Mouse (Mus musculus) heart, postnatal 0 days (tissue): ENCODE data around the gene Slc39a11. TPM values are rescaled to one million over a fixed set of nuclear protein-coding genes. Genes with fewer than 3 reads are reported as not detected.

Source experiments
- ATAC-seq: fragments of 200-750 bp; cut with Nextera tagmentation; 2 replicates; pipeline ENCODE4 v1.8.0; 2017; ENCODE audit warnings: low read depth, moderate number of reproducible peaks, moderate library complexity; ENCODE audit not compliant: insufficient read depth
- DNase-seq: peaks from one replicate; pipeline ENCODE4 v3.0.0-alpha.2; 2016; ENCODE audit warnings: low spot score
- H3K27ac ChIP-seq: fragments of 300-500 bp; sonication (generic); 2 replicates; pipeline ENCODE4 v1.5.1; 2014; ENCODE audit warnings: low read depth, mild to moderate bottlenecking
- H3K27me3 ChIP-seq: fragments of 300-500 bp; sonication (generic); 2 replicates; pipeline ENCODE4 v1.6.1; 2014; ENCODE audit warnings: low read length, mixed read lengths; ENCODE audit not compliant: control insufficient read depth, insufficient read depth
- H3K36me3 ChIP-seq: fragments of 300-500 bp; sonication (generic); replicated peaks from 2 replicates; pipeline ENCODE4 v1.6.1; 2014; ENCODE audit warnings: low read length, mixed read lengths; ENCODE audit not compliant: control insufficient read depth, insufficient read depth
- H3K4me1 ChIP-seq: fragments of 300-500 bp; sonication (generic); 2 replicates; pipeline ENCODE4 v1.6.1; 2014; ENCODE audit warnings: antibody characterized with exemption; ENCODE audit not compliant: control insufficient read depth, insufficient read depth
- H3K4me2 ChIP-seq: fragments of 300-500 bp; sonication (generic); 2 replicates; pipeline ENCODE4 v1.6.1; 2014; ENCODE audit warnings: low read depth, mild to moderate bottlenecking, low read length, moderate library complexity
- H3K4me3 ChIP-seq: fragments of 300-500 bp; sonication (generic); 2 replicates; pipeline ENCODE4 v1.5.1; 2014; ENCODE audit warnings: low read depth, low read length
- H3K9ac ChIP-seq: fragments of 300-500 bp; sonication (generic); replicated peaks from 2 replicates; pipeline ENCODE4 v1.6.1; 2014; ENCODE audit warnings: low read depth, low read length, mixed read lengths
- H3K9me3 ChIP-seq: fragments of 300-500 bp; sonication (generic); replicated peaks from 2 replicates; pipeline ENCODE4 v1.6.1; 2016; ENCODE audit warnings: low read length; ENCODE audit not compliant: control insufficient read depth
- CTCF ChIP-seq: IDR thresholded peaks from 2 replicates; pipeline ENCODE4 v1.5.1; 2016; ENCODE audit warnings: antibody characterized with exemption, control low read depth, low read depth
- EP300 ChIP-seq: IDR thresholded peaks from 2 replicates; pipeline ENCODE4 v1.6.1; 2016; ENCODE audit warnings: antibody characterized with exemption, low read depth
- WGBS: fragments of 180-500 bp; shearing (Covaris S2); extraction: QIAGEN DNeasy Blood & Tissue Kit; methylation state at CpG from one replicate; pipeline ENCODE4 v1.1.7; 2014; 5-methylcytosine and 5-hydroxymethylcytosine counted together
- polyA plus RNA-seq: library from polyadenylated mRNA; unstranded; fragments of >200 nt; fragmentation: Nextera tagmentation; extraction: Ambion mirVana; gene quantifications from 2 replicates; pipeline ENCODE4 v1.2.1, GENCODE M21; 2015
- total RNA-seq: library from RNA; depleted of rRNA; stranded (reverse); fragments of >200 nt; gene quantifications from 2 replicates; pipeline ENCODE4 v1.2.3, GENCODE M21; 2014; ENCODE audit warnings: low replicate concordance

Gene Slc39a11
- total and polyA plus RNA-seq, 2 experiments from 2014 or later, result 8.6 to 16.3 TPM

GRCm38 (mm10) chr11:113373926-113374325 lies 276.0 kb downstream of the Slc39a11 start:
- H3K9me3 ChIP-seq, result no peaks in the 10 kb centered on the region
- H3K4me3 ChIP-seq, result no peak overlapping the region
- TF ChIP-seq EP300, result no peak
- no peak for TF ChIP-seq CTCF
- ATAC-seq, result no peak
- WGBS, result 92% methylated on average over 10 of the region's 10 CpGs
- no peak overlapping the region for H3K4me2 ChIP-seq
- no peaks in the 10 kb centered on the region for H3K27me3 ChIP-seq
- DNase-seq, result no peak
- H3K27ac ChIP-seq, result no peak overlapping the region
- no peak overlapping the region for H3K9ac ChIP-seq
- no peaks in the 10 kb centered on the region for H3K4me1 ChIP-seq
- H3K36me3 ChIP-seq, result no peaks in the 10 kb centered on the region

GRCm38 (mm10) chr11:113373331-113373730 lies 276.5 kb downstream of the Slc39a11 start:
- ATAC-seq, result no peak
- Histone ChIP-seq H3K9me3 (no peaks in the 10 kb centered on the region), H3K4me1 (no peaks in the 10 kb centered on the region), H3K9ac (no peak overlapping the region), H3K36me3 (no peaks in the 10 kb centered on the region), H3K27me3 (no peaks in the 10 kb centered on the region), H3K4me2 (no peak overlapping the region), H3K27ac (no peak overlapping the region), H3K4me3 (no peak overlapping the region)
- TF ChIP-seq EP300, result no peak
- TF ChIP-seq CTCF, result no peak
- no peak for DNase-seq
- WGBS, result 93% methylated on average over 9 of the region's 9 CpGs

- ATAC-seq (no peak), DNase-seq (no peak)
- WGBS, result 70% methylated on average over 13 of the region's 13 CpGs
- Histone ChIP-seq H3K4me2 (no peak overlapping the region), H3K9ac (no peak overlapping the region), H3K27ac (no peak overlapping the region), H3K4me3 (no peak overlapping the region), H3K9me3 (no peaks in the 10 kb centered on the region), H3K36me3 (no peaks in the 10 kb centered on the region), H3K4me1 (no peaks in the 10 kb centered on the region), H3K27me3 (no peaks in the 10 kb centered on the region)
- TF ChIP-seq CTCF (no peak), EP300 (no peak)
Measured at GRCm38 (mm10) chr11:113368046-113368445, 281.8 kb downstream of the Slc39a11 start.

- H3K4me3 ChIP-seq, result no peak overlapping the region
- no peak overlapping the region for H3K9ac ChIP-seq
- H3K27ac ChIP-seq, result no peak overlapping the region
- ATAC-seq (no peak), DNase-seq (no peak)
- H3K4me2 ChIP-seq, result no peak overlapping the region
- H3K27me3 ChIP-seq, result no peaks in the 10 kb centered on the region
- H3K4me1 ChIP-seq, result no peaks in the 10 kb centered on the region
- no peak for TF ChIP-seq EP300
- TF ChIP-seq CTCF, result no peak
- no peaks in the 10 kb centered on the region for H3K9me3 ChIP-seq
- 39% methylated on average over 19 of the region's 19 CpGs for WGBS
- H3K36me3 ChIP-seq, result no peaks in the 10 kb centered on the region
Measured at GRCm38 (mm10) chr11:113366257-113367030, 283.4 kb downstream of the Slc39a11 start.

GRCm38 (mm10) chr11:113363739-113364138 lies 286.1 kb downstream of the Slc39a11 start:
- Histone ChIP-seq H3K9me3 (0 out of 2 replicates have a peak, but pooled peaks cover 4% of the 10 kb centered on the region), H3K4me3 (no peak overlapping the region), H3K36me3 (no peaks in the 10 kb centered on the region), H3K4me1 (no peaks in the 10 kb centered on the region), H3K4me2 (no peak overlapping the region), H3K27me3 (no peaks in the 10 kb centered on the region), H3K27ac (no peak overlapping the region), H3K9ac (no peak overlapping the region)
- TF ChIP-seq EP300, result no peak
- TF ChIP-seq CTCF, result no peak
- DNase-seq (no peak), ATAC-seq (no peak)
- WGBS, result 56% methylated on average over 13 of the region's 13 CpGs

- H3K4me1 ChIP-seq, result no peaks in the 10 kb centered on the region
- no peak for TF ChIP-seq CTCF
- TF ChIP-seq EP300, result no peak
- no peak overlapping the region for H3K4me2 ChIP-seq
- H3K27me3 ChIP-seq, result no peaks in the 10 kb centered on the region
- H3K4me3 ChIP-seq, result no peak overlapping the region
- WGBS, result 82% methylated on average over 7 of the region's 7 CpGs
- H3K9ac ChIP-seq, result no peak overlapping the region
- no peak for ATAC-seq
- H3K9me3 ChIP-seq, result 0 out of 2 replicates have a peak, but pooled peaks cover 4% of the 10 kb centered on the region
- no peak for DNase-seq
- H3K36me3 ChIP-seq, result no peaks in the 10 kb centered on the region
- H3K27ac ChIP-seq, result no peak overlapping the region
Measured at GRCm38 (mm10) chr11:113362617-113363016, 287.3 kb downstream of the Slc39a11 start.
